Mouse (Mus musculus) MEL (cell line): ENCODE data around the gene Igfbp6.

Experiments
- CHD2 ChIP-seq: IDR thresholded peaks from 2 replicates; pipeline ENCODE4 v1.6.1; 2011; ENCODE audit warnings: low read length, improper control_type of control experiment
- GABPA ChIP-seq: IDR thresholded peaks from 2 replicates; pipeline ENCODE4 v1.6.1; 2012; ENCODE audit warnings: low read depth, mild to moderate bottlenecking, inconsistent platforms, low read length, improper control_type of control experiment, moderate library complexity
- HCFC1 ChIP-seq: IDR thresholded peaks from 2 replicates; pipeline ENCODE4 v1.6.1; 2012; ENCODE audit warnings: low read depth, mild to moderate bottlenecking, inconsistent platforms, low read length, improper control_type of control experiment, moderate library complexity
- MAZ ChIP-seq: IDR thresholded peaks from 2 replicates; pipeline ENCODE4 v1.6.1; 2012; ENCODE audit warnings: low read depth, mild to moderate bottlenecking, inconsistent platforms, low read length, improper control_type of control experiment
- MEF2A ChIP-seq: IDR thresholded peaks from 2 replicates; pipeline ENCODE4 v1.6.1; 2014; ENCODE audit warnings: low read depth, mild to moderate bottlenecking, inconsistent platforms, low read length, improper control_type of control experiment; ENCODE audit not compliant: poor library complexity, insufficient replicate concordance, severe bottlenecking; ENCODE audit errors: extremely low read depth
- NELFE ChIP-seq: IDR thresholded peaks from 2 replicates; pipeline ENCODE4 v1.6.1; 2011; ENCODE audit warnings: low read depth, low read length, improper control_type of control experiment
- POLR2AphosphoS2 ChIP-seq: IDR thresholded peaks from 2 replicates; pipeline ENCODE4 v1.6.1; 2011; ENCODE audit warnings: low read length, improper control_type of control experiment
- POLR2AphosphoS5 ChIP-seq: IDR thresholded peaks from 2 replicates; pipeline ENCODE4 v1.6.1; 2012; ENCODE audit warnings: low read depth, borderline replicate concordance, mild to moderate bottlenecking, inconsistent platforms, low read length, moderate library complexity, mixed read lengths
- SIN3A ChIP-seq: IDR thresholded peaks from 2 replicates; pipeline ENCODE4 v1.6.1; 2012; ENCODE audit warnings: low read length, improper control_type of control experiment, inconsistent platforms
- SMC3 ChIP-seq: IDR thresholded peaks from 2 replicates; pipeline ENCODE4 v1.6.1; 2011; ENCODE audit warnings: low read depth, low read length, improper control_type of control experiment
- TAL1 ChIP-seq: IDR thresholded peaks from 2 replicates; pipeline ENCODE4 v1.6.1; 2012; ENCODE audit warnings: mild to moderate bottlenecking, inconsistent platforms, low read length, moderate library complexity, mixed read lengths

GRCm38 (mm10) chr15:102188096-102188495 is 43.9 kb downstream of the Igfbp6 start:
- no peak for TF ChIP-seq POLR2AphosphoS5
- TF ChIP-seq NELFE = no peak
- no peak for TF ChIP-seq TAL1
- TF ChIP-seq POLR2AphosphoS2 = no peak
- no peak for TF ChIP-seq SMC3
- no peak for TF ChIP-seq CHD2
- TF ChIP-seq HCFC1 = no peak
- no peak for TF ChIP-seq MAZ
- TF ChIP-seq GABPA = no peak
- no peak for TF ChIP-seq SIN3A
- TF ChIP-seq MEF2A = no peak
